Mouse (Mus musculus) limb, embryonic 11.5 days (tissue): ENCODE measurements around the gene Tmem50a. TPM values are rescaled to one million over a fixed set of nuclear protein-coding genes. Genes with fewer than 3 reads are reported as not detected.

Source experiments
- ATAC-seq: fragments of 200-750 bp; cut with Nextera tagmentation; 2 replicates; pipeline ENCODE4 v1.8.0; 2017; ENCODE audit warnings: low read depth; ENCODE audit not compliant: insufficient number of reproducible peaks, low FRiP score, low TSS enrichment
- DNase-seq: peaks from one replicate; pipeline ENCODE4 v3.0.0-alpha.2; 2015; ENCODE audit warnings: low spot score
- H3K27ac ChIP-seq: fragments of 300-500 bp; sonication (generic); replicated peaks from 2 replicates; pipeline ENCODE4 v1.5.1; 2014; ENCODE audit warnings: low read depth, mild to moderate bottlenecking, low read length
- H3K27me3 ChIP-seq: fragments of 300-500 bp; sonication (generic); 2 replicates; pipeline ENCODE4 v1.6.1; 2014; ENCODE audit warnings: mild to moderate bottlenecking, low read length, mixed read lengths; ENCODE audit not compliant: control insufficient read depth, insufficient read depth
- H3K36me3 ChIP-seq: fragments of 300-500 bp; sonication (generic); 2 replicates; pipeline ENCODE4 v1.6.1; 2014; ENCODE audit warnings: mild to moderate bottlenecking, low read length, moderate library complexity, mixed read lengths; ENCODE audit not compliant: control insufficient read depth, insufficient read depth
- H3K4me1 ChIP-seq: fragments of 300-500 bp; sonication (generic); 2 replicates; pipeline ENCODE4 v1.6.1; 2014; ENCODE audit warnings: low read length, mixed read lengths; ENCODE audit not compliant: control insufficient read depth, insufficient read depth
- H3K4me2 ChIP-seq: fragments of 300-500 bp; sonication (generic); 2 replicates; pipeline ENCODE4 v1.6.1; 2014; ENCODE audit warnings: low read depth, mild to moderate bottlenecking, moderate library complexity; ENCODE audit not compliant: severe bottlenecking
- H3K4me3 ChIP-seq: fragments of 300-500 bp; sonication (generic); 2 replicates; pipeline ENCODE4 v1.5.1; 2014; ENCODE audit warnings: low read depth, low read length
- H3K9ac ChIP-seq: fragments of 300-500 bp; sonication (generic); 2 replicates; pipeline ENCODE4 v1.6.1; 2014; ENCODE audit warnings: mild to moderate bottlenecking, low read length
- H3K9me3 ChIP-seq: fragments of 300-500 bp; sonication (generic); 2 replicates; pipeline ENCODE4 v1.6.1; 2016; ENCODE audit warnings: low read length; ENCODE audit not compliant: control insufficient read depth
- WGBS: fragments of 180-500 bp; shearing (Covaris S2); extraction: QIAGEN DNeasy Blood & Tissue Kit; methylation state at CpG from one replicate; pipeline ENCODE4 v1.1.7; 2014; 5-methylcytosine and 5-hydroxymethylcytosine counted together
- polyA plus RNA-seq: library from polyadenylated mRNA; unstranded; fragments of >200 nt; fragmentation: Nextera tagmentation; extraction: Ambion mirVana; gene quantifications from 2 replicates; pipeline ENCODE4 v1.2.1, GENCODE M21; 2014

Gene Tmem50a
- 145 and 154 TPM in 2 replicates for polyA plus RNA-seq

DNA sequence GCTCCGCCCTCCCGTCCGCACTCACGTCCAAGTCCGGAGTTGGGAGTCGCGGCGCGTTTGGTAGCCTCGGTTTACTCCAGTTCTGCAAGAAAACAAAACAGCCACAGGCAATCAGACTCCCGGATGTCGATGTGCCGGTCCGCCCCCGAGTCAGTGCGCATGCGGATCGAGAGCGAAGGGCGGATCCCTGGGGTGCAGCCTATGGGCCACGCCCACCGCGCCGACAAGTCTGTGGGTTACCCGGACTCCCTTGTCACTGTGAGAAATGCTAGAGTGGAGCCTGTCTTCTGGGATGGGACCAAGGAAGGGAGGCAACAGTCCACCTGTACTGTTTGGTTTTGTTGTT is at the start of gene Tmem50a:
Tmem50a (minus strand) TSS at position 161 of the 346 bp plus-strand sequence.
- H3K9ac ChIP-seq: peak within 1 kb of the TSS; percentile 86
- H3K27me3 ChIP-seq: no peaks in the 10 kb centered on the region
- H3K4me3 ChIP-seq: peak within 1 kb of the TSS; percentile 92
- no peaks in the 10 kb centered on the region for H3K9me3 ChIP-seq
- peak within 1 kb of the TSS; percentile 77 for H3K4me2 ChIP-seq
- peaks cover 3% of the 10 kb centered on the region; the same call in 1 of the 2 replicates for H3K36me3 ChIP-seq
- 0 out of 2 replicates have a peak, but pooled peaks cover 2% of the 10 kb centered on the region for H3K4me1 ChIP-seq
- H3K27ac ChIP-seq: peak within 1 kb of the TSS; percentile 76
- ATAC-seq (peak; percentile 84), DNase-seq (peak; percentile 94)
- WGBS: 0% methylated on average over 25 of the region's 25 CpGs

DNA sequence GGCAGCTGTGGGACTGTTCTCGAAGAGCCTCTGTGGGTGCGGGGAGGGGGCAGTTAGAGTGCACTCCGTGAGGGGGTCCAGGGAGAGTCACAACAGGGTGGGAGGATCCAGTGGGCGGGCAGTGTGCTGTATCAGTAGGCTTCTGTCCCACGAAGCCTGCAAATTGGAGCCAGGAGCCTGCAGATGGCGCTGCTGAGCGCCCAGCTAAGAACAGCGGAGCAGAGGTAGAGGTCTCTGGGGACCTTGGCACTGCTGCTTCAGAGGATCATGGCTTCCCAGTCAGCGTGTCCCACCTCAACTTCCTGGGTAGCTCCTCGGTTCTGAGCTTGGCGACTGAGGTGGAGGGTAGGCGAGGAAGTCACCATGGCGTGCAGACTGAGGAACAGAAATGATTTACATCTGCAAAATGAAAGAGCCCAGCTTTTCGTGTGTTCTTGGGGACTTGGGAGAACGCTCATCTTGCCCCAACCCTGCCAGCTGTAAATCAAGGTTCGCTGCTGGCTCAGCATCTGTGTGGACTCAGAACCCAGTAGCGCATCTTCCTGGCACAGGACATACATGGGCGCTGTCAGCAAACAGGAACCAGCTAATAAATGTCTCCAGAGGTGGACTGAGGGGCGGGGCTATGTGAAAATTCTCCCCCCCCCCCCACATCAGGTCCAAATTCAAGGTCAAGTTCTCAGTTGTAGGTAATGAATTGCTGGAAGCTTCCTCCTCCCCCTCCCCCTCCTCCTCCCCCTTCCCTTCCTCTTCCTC is 48.4 kb upstream of the Tmem50a start:
- Histone ChIP-seq H3K4me1 (no peaks in the 10 kb centered on the region), H3K27me3 (no peaks in the 10 kb centered on the region), H3K9me3 (no peaks in the 10 kb centered on the region), H3K36me3 (no peaks in the 10 kb centered on the region), H3K27ac (no peak overlapping the region), H3K4me3 (no peak overlapping the region), H3K9ac (no peak overlapping the region), H3K4me2 (no peak overlapping the region)
- DNase-seq (peak; percentile 70), ATAC-seq (no peak)
- 25% methylated on average over 19 of the region's 19 CpGs for WGBS

DNA sequence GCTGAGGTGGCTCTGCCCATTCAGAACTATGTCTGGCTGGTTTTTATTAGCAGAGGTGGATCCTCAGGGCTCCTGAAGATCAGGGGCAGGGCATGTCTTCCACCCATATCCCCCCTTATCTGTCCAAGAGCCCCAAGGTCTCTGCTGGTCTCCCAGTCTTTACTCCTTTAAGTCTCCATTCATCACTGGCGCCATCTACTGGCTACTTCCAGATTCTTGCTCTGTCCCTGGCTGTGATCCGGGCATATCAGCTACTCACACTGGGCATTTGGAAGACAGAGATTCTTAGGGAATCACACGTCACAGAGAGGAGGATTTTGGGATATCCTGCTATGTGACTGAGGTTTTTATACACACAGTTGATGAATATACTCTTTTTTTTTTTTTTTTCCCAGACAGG is 41.5 kb upstream of the Tmem50a start:
- H3K4me2 ChIP-seq: no peak overlapping the region
- no peaks in the 10 kb centered on the region for H3K36me3 ChIP-seq
- WGBS: 30% methylated on average over 3 of the region's 3 CpGs
- no peaks in the 10 kb centered on the region for H3K9me3 ChIP-seq
- H3K4me1 ChIP-seq: no peaks in the 10 kb centered on the region
- no peak overlapping the region for H3K9ac ChIP-seq
- ATAC-seq: no peak
- no peak overlapping the region for H3K27ac ChIP-seq
- no peak overlapping the region for H3K4me3 ChIP-seq
- H3K27me3 ChIP-seq: no peaks in the 10 kb centered on the region
- DNase-seq: peak; percentile 75

DNA sequence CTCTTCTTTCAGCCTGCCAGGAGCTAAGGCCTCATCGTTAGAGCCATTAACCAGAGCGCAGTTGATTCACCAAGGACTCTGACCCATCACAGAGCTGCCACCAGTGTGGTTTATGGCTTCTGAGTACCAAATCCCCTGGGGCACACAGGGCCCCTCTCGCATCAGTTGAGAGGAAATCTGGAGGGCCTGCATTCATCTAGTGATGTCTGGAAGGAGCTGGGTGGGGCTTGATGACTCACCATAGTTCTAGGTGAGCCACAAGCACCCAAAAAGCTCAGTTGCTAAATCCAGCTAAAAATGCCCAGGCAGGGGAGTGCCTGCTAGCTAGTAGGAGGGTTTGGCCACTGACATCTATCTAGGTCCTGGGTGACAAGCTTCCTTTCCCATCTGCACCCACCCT is 41.0 kb upstream of the Tmem50a start:
- WGBS: 55% methylated on average over 3 of the region's 3 CpGs
- H3K4me3 ChIP-seq: no peak overlapping the region
- no peak overlapping the region for H3K27ac ChIP-seq
- ATAC-seq (no peak), DNase-seq (no peak)
- H3K9ac ChIP-seq: no peak overlapping the region
- H3K9me3 ChIP-seq: no peaks in the 10 kb centered on the region
- H3K27me3 ChIP-seq: no peaks in the 10 kb centered on the region
- no peak overlapping the region for H3K4me2 ChIP-seq
- H3K36me3 ChIP-seq: no peaks in the 10 kb centered on the region
- no peaks in the 10 kb centered on the region; the same call in 1 of the 2 replicates for H3K4me1 ChIP-seq

DNA sequence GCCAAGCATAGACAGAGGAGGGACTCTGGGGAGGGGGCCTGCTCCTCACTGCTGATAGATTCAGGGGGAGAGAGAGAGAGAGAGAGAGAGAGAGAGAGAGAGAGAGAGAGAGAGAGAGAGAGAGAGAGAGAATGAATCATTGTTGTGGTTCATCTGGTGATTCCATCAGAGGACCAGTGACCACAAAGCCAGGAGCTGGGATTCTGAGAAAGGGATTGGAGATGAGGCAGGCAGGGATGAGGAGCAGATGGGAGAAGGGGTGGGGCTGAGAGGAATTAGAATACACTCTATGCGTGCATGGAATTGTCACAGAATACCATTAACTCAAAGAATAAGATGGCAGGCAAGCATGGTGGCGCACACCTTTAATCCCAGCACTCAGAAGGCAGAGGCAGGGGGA is 40.4 kb upstream of the Tmem50a start:
- Histone ChIP-seq H3K9ac (no peak overlapping the region), H3K9me3 (no peaks in the 10 kb centered on the region), H3K27ac (no peak overlapping the region), H3K4me3 (no peak overlapping the region), H3K36me3 (no peaks in the 10 kb centered on the region), H3K4me1 (peaks cover 3% of the 10 kb centered on the region), H3K27me3 (no peaks in the 10 kb centered on the region), H3K4me2 (no peak overlapping the region)
- DNase-seq (no peak), ATAC-seq (no peak)
- WGBS: 91% methylated on average over 2 of the region's 2 CpGs

DNA sequence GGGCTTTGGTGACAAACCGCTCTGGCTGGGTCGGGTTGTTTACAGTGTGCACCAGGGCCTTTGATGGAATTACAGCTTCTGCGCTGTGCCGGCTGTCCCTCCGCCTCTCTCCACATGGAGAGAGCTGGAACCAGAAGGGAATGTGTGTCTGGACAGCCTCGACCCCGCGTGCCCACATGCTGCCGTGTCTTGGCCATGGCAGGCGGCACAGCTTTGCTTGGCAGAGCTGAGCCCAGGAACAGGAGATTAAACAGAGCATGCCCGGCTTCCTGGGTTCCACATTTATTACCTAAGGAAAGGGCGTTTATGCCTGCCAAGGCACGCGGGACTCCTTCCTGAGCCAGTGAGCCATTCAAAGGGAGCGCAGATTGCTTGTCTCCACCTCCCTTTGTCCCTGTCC is 39.6 kb upstream of the Tmem50a start:
- Histone ChIP-seq H3K27ac (no peak overlapping the region), H3K9me3 (no peaks in the 10 kb centered on the region), H3K9ac (peak overlapping the region; percentile 24; the same call in 1 of the 2 replicates), H3K27me3 (no peaks in the 10 kb centered on the region), H3K4me3 (no peak overlapping the region), H3K4me1 (peaks cover 3% of the 10 kb centered on the region), H3K4me2 (no peak overlapping the region), H3K36me3 (no peaks in the 10 kb centered on the region)
- ATAC-seq: no peak
- WGBS: 18% methylated on average over 15 of the region's 15 CpGs
- DNase-seq: peak; percentile 32

DNA sequence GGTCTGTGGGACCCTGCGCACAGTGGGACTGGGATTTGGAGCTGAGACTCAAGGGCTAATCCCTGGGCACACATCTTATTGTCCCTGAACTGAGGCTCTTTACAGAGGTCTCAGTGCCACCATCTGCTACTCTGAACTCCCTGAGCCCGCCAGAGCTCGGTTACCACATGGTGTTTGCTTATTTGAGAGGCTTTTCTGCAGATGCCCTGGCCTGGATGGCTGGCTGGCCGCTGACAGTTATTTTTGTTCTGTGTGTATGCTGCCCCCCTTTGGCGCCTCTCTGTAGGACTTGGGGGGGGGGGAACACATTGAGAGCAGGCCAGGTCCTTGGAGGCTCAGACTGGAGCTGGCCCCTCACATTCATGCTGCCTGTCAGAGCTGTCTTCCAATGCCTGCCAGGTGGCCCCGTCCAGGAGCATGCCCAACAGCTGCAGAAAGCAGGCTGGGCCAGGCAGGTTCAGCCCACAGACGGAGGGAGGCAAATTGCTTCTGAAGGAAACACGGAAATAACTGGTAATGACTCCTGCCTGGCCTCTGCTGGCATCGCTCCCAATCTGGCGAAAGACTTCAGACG is 35.8 kb upstream of the Tmem50a start:
- ATAC-seq (peak; percentile 89), DNase-seq (peak; percentile 82)
- Histone ChIP-seq H3K9ac (no peak overlapping the region), H3K9me3 (no peaks in the 10 kb centered on the region), H3K36me3 (no peaks in the 10 kb centered on the region), H3K27me3 (no peaks in the 10 kb centered on the region), H3K4me1 (peaks cover 3% of the 10 kb centered on the region), H3K27ac (no peak overlapping the region), H3K4me2 (no peak overlapping the region), H3K4me3 (no peak overlapping the region)
- 20% methylated on average over 11 of the region's 11 CpGs for WGBS

DNA sequence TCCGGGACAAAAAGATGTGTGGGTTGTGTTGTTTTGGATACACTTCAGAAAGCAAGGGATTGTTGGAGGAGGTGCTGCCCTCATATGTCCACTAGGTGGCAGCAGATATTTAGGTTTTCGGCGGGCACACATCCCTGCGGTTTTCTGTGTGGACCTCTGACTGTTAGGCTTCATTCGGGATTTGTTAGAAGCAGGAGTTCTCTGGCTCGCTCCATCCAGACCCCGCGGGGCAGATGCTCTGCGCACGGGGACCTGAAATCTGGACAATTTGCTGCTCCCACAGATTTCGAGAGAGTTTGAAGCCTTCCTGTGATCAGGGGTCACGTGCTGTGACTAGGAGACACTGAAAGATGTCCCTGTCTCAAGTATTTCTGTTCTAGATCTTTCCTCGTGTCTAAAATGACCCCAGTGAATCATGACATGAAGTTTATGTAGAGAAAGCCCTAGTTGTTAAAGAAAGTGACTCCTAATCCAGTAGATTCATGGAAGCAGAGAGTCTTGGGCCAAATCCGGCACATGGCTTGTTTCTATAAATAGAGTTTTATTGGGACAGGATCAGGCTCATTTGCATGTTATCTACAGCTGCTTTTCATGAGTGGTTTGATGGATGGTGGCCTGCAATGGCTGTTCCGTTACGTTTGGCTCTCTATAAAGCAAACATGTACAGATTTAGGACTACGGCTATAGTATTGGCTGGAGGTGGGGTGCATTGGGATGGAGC is 31.4 kb upstream of the Tmem50a start:
- DNase-seq (peak; percentile 84), ATAC-seq (no peak)
- Histone ChIP-seq H3K27me3 (peaks cover 4% of the 10 kb centered on the region; the same call in 1 of the 2 replicates), H3K4me1 (peaks cover 9% of the 10 kb centered on the region), H3K9me3 (no peaks in the 10 kb centered on the region), H3K36me3 (no peaks in the 10 kb centered on the region), H3K27ac (no peak overlapping the region), H3K9ac (no peak overlapping the region), H3K4me2 (no peak overlapping the region), H3K4me3 (no peak overlapping the region)
- WGBS: 18% methylated on average over 17 of the region's 17 CpGs
